Mouse (Mus musculus): ENCODE data around the gene Rabep2.
"Not testable (repeated sequence)": the region's sequence is repeated elsewhere in the genome, so short reads cannot be mapped to it uniquely, and the experiment has no call there.

The Rabep2 gene

GRCm38 (mm10) chr7:126428631-126429502 lies at the start of gene Rabep2:
TSS of gene Rabep2 (plus strand) at chr7:126428759.
- peak; percentile 97 for DNase-seq (ENCODE audit: inconsistent ontology term)

GRCm38 (mm10) chr7:126383565-126383964 lies 45.0 kb upstream of the Rabep2 start:
- no peak for DNase-seq (ENCODE audit: inconsistent ontology term)

GRCm38 (mm10) chr7:126388185-126388584 lies 40.4 kb upstream of the Rabep2 start:
- DNase-seq (ENCODE audit: inconsistent ontology term): no peak

- DNase-seq (ENCODE audit: inconsistent ontology term): not testable (repeated sequence)
Measured at GRCm38 (mm10) chr7:126392086-126392884, 36.3 kb upstream of the Rabep2 start.

- DNase-seq (ENCODE audit: inconsistent ontology term): peak; percentile 99
Measured at GRCm38 (mm10) chr7:126396298-126397119, 32.0 kb upstream of the Rabep2 start, which contains the start of gene Nfatc2ip. TSS of gene Nfatc2ip (minus strand) at chr7:126396737.

GRCm38 (mm10) chr7:126397221-126397620 lies 31.3 kb upstream of the Rabep2 start:
- no peak for DNase-seq (ENCODE audit: inconsistent ontology term)

- DNase-seq (ENCODE audit: inconsistent ontology term): no peak
Measured at GRCm38 (mm10) chr7:126397822-126398221, 30.7 kb upstream of the Rabep2 start.

- DNase-seq (ENCODE audit: inconsistent ontology term): peak; percentile 59
Measured at GRCm38 (mm10) chr7:126399548-126399947, 29.0 kb upstream of the Rabep2 start.

- DNase-seq (ENCODE audit: inconsistent ontology term): not testable (repeated sequence)
Measured at GRCm38 (mm10) chr7:126402518-126402917, 26.0 kb upstream of the Rabep2 start.

GRCm38 (mm10) chr7:126408686-126409085 lies 19.9 kb upstream of the Rabep2 start:
- DNase-seq (ENCODE audit: inconsistent ontology term): peak; percentile 60

GRCm38 (mm10) chr7:126411061-126411460 lies 17.5 kb upstream of the Rabep2 start:
- DNase-seq (ENCODE audit: inconsistent ontology term): no peak

- DNase-seq (ENCODE audit: inconsistent ontology term): no peak
Measured at GRCm38 (mm10) chr7:126414725-126415124, 13.8 kb upstream of the Rabep2 start, which contains the start of gene Cd19. TSS of gene Cd19 (minus strand) at chr7:126414889.

GRCm38 (mm10) chr7:126416615-126417014 lies 11.9 kb upstream of the Rabep2 start:
- no peak for DNase-seq (ENCODE audit: inconsistent ontology term)

GRCm38 (mm10) chr7:126417045-126417444 lies 11.5 kb upstream of the Rabep2 start:
- DNase-seq (ENCODE audit: inconsistent ontology term): no peak

- no peak for DNase-seq (ENCODE audit: inconsistent ontology term)
Measured at GRCm38 (mm10) chr7:126417606-126418005, 11.0 kb upstream of the Rabep2 start.

- DNase-seq (ENCODE audit: inconsistent ontology term): peak; percentile 56
Measured at GRCm38 (mm10) chr7:126418496-126418895, 10.1 kb upstream of the Rabep2 start.

- DNase-seq (ENCODE audit: inconsistent ontology term): no peak
Measured at GRCm38 (mm10) chr7:126421756-126422155, 6.8 kb upstream of the Rabep2 start.

GRCm38 (mm10) chr7:126424161-126424560 lies 4.4 kb upstream of the Rabep2 start:
- no peak for DNase-seq (ENCODE audit: inconsistent ontology term)

GRCm38 (mm10) chr7:126427323-126427860 lies 1.2 kb upstream of the Rabep2 start:
- DNase-seq (ENCODE audit: inconsistent ontology term): peak; percentile 18

GRCm38 (mm10) chr7:126428154-126428553 lies 405 bp upstream of the Rabep2 start:
- no peak for DNase-seq (ENCODE audit: inconsistent ontology term)

GRCm38 (mm10) chr7:126429503-126429898 lies 942 bp downstream of the Rabep2 start:
- no peak for DNase-seq (ENCODE audit: inconsistent ontology term)

Data from Muller cell, postnatal 12 days (primary cell).